Mouse (Mus musculus) intestine, embryonic 16.5 days (tissue): ENCODE data around the gene Serbp1. TPM values are rescaled to one million over a fixed set of nuclear protein-coding genes. Genes with fewer than 3 reads are reported as not detected.
"Not testable (repeated sequence)": the region's sequence is repeated elsewhere in the genome, so short reads cannot be mapped to it uniquely, and the experiment has no call there.

Source experiments
- ATAC-seq: fragments of 200-750 bp; cut with Nextera tagmentation; 2 replicates; pipeline ENCODE4 v1.8.0; 2017; ENCODE audit warnings: moderate TSS enrichment, moderate library complexity
- H3K27ac ChIP-seq: fragments of 300-500 bp; sonication (generic); 2 replicates; pipeline ENCODE4 v1.5.1; 2014; ENCODE audit warnings: mild to moderate bottlenecking, low read length
- H3K27me3 ChIP-seq: fragments of 300-500 bp; sonication (generic); replicated peaks from 2 replicates; pipeline ENCODE4 v1.6.1; 2014; ENCODE audit warnings: low read length, control low read depth, mixed read lengths; ENCODE audit not compliant: control insufficient read depth, insufficient read depth
- H3K36me3 ChIP-seq: fragments of 300-500 bp; sonication (generic); 2 replicates; pipeline ENCODE4 v1.6.1; 2014; ENCODE audit warnings: low read length, control low read depth; ENCODE audit not compliant: control insufficient read depth, insufficient read depth
- H3K4me1 ChIP-seq: fragments of 300-500 bp; sonication (generic); 2 replicates; pipeline ENCODE4 v1.6.1; 2014; ENCODE audit warnings: low read length, control low read depth, mixed read lengths; ENCODE audit not compliant: control insufficient read depth, insufficient read depth
- H3K4me2 ChIP-seq: fragments of 300-500 bp; sonication (generic); 2 replicates; pipeline ENCODE4 v1.6.1; 2014; ENCODE audit warnings: low read depth, low read length, control low read depth
- H3K4me3 ChIP-seq: fragments of 300-500 bp; sonication (generic); 2 replicates; pipeline ENCODE4 v1.5.1; 2014; ENCODE audit warnings: mild to moderate bottlenecking, low read length
- H3K9ac ChIP-seq: fragments of 300-500 bp; sonication (generic); 2 replicates; pipeline ENCODE4 v1.6.1; 2014; ENCODE audit warnings: low read depth, low read length
- H3K9me3 ChIP-seq: fragments of 300-500 bp; sonication (generic); 2 replicates; pipeline ENCODE4 v1.6.1; 2016; ENCODE audit warnings: low read length, control low read depth; ENCODE audit not compliant: control insufficient read depth
- WGBS: fragments of 180-500 bp; shearing (Covaris S2); extraction: QIAGEN DNeasy Blood & Tissue Kit; methylation state at CpG from one replicate; pipeline ENCODE4 v1.1.7; 2014; 5-methylcytosine and 5-hydroxymethylcytosine counted together
- polyA plus RNA-seq: library from polyadenylated mRNA; unstranded; fragments of >200 nt; fragmentation: Nextera tagmentation; extraction: Ambion mirVana; gene quantifications from 2 replicates; pipeline ENCODE4 v1.2.1, GENCODE M21; 2015

Gene Serbp1
- polyA plus RNA-seq, 1 experiment from 2014 or later, result 319 TPM

DNA sequence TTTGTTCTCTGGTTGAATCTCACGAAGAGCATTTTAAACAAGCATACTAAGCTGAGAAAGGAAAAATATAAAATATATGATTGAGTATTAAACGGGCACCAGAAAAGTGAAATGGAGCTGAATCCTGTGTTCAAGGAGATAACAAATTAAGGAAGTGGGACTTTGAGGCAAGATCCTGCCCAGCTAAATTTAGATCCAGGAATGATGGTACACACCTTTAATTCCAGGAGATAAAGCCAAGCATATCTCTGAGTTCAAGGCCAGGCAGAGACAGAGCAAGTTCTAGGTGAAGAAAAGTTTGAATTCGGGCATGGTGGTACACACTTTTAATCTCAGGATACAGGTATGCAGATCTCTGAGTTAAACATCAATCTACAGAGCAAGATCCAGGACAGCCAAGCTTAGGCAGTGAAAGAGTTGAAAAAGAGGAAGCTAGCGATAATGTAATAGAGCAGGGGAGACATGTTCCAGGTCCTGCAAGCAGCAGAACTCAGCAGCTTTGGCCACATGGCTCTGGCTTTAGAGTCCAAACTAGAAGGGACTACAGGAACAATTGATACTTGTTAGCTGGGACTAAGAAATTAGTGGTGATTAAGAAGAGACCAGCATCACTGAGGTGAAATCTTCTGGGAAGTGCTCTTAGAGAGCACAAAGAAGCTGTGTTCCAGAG lies 24.4 kb upstream of the Serbp1 start:
- Histone ChIP-seq H3K9ac (no peak overlapping the region), H3K27ac (no peak overlapping the region)

GRCm38 (mm10) chr6:67217402-67217801 lies 20.6 kb upstream of the Serbp1 start:
- Histone ChIP-seq H3K27ac (no peak overlapping the region), H3K9ac (no peak overlapping the region), H3K36me3 (no peaks in the 10 kb centered on the region), H3K27me3 (no peaks in the 10 kb centered on the region), H3K4me3 (no peak overlapping the region), H3K4me1 (no peaks in the 10 kb centered on the region), H3K4me2 (no peak overlapping the region), H3K9me3 (no peaks in the 10 kb centered on the region)
- ATAC-seq, result no peak
- 66% methylated on average over 4 of the region's 4 CpGs for WGBS

More for the DNA sequence above, 24.4 kb upstream of the Serbp1 start:
- WGBS, result 85% methylated on average over 4 of the region's 4 CpGs
- Histone ChIP-seq H3K36me3 (no peaks in the 10 kb centered on the region), H3K4me1 (no peaks in the 10 kb centered on the region), H3K9me3 (no peaks in the 10 kb centered on the region), H3K4me2 (no peak overlapping the region), H3K27me3 (no peaks in the 10 kb centered on the region), H3K4me3 (no peak overlapping the region)
- ATAC-seq, result no peak

- H3K4me1 ChIP-seq, result no peaks in the 10 kb centered on the region
- no peaks in the 10 kb centered on the region for H3K36me3 ChIP-seq
- no peaks in the 10 kb centered on the region for H3K27me3 ChIP-seq
- H3K9me3 ChIP-seq, result no peaks in the 10 kb centered on the region
- H3K4me3 ChIP-seq, result no peak overlapping the region
- H3K27ac ChIP-seq, result no peak overlapping the region
- H3K4me2 ChIP-seq, result no peak overlapping the region
- 90% methylated on average over 1 of the region's 1 CpGs for WGBS
- H3K9ac ChIP-seq, result no peak overlapping the region
- ATAC-seq, result no peak
Measured at GRCm38 (mm10) chr6:67217846-67218245, 20.1 kb upstream of the Serbp1 start.

DNA sequence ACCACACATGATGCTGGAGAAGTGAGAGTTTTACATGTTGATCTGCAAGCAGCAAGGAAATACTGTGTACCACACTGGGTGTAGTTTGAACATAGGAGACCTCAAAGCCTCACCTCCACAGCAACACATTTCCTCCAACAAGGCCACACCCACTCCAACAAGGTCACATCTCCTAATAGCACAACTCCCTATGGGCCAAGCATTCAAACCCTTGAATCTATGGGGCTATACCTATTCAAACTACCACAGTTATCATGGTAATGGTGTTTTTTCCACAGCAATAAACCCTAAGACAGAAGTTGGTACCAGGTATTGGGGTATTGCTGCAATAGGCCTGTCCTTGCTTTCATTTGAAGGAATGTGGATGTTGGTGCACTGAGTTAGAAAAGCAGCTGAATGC lies 19.4 kb upstream of the Serbp1 start:
- no peak overlapping the region for H3K4me3 ChIP-seq
- no peaks in the 10 kb centered on the region for H3K36me3 ChIP-seq
- H3K27ac ChIP-seq, result no peak overlapping the region
- H3K9me3 ChIP-seq, result no peaks in the 10 kb centered on the region
- no peak overlapping the region for H3K9ac ChIP-seq
- no peaks in the 10 kb centered on the region for H3K27me3 ChIP-seq
- H3K4me1 ChIP-seq, result no peaks in the 10 kb centered on the region
- ATAC-seq, result no peak
- no peak overlapping the region for H3K4me2 ChIP-seq

DNA sequence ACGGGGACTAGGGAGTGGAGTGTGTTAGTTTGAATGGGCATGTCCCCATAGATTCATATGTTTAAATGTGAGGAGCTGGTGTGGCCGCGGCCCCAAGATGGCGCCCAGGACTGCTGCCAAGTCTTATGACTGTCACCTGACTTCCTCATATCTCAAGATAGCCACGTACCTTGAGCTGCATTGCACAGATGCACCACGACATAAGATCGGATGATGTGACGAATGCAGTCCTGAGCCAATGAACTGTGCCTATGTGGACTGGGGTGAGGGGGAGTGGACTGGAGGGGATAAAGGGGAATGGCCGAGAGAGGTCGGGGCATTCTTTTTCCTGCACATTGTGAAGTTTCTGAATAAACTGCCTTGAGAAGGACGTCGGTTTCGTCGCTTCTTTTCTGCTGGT lies 18.0 kb upstream of the Serbp1 start:
- H3K27me3 ChIP-seq, H3K4me2 ChIP-seq, H3K4me1 ChIP-seq, H3K27ac ChIP-seq, H3K9ac ChIP-seq, ATAC-seq, H3K4me3 ChIP-seq, H3K9me3 ChIP-seq, H3K36me3 ChIP-seq: not testable (repeated sequence)
- WGBS, result 89% methylated on average over 14 of the region's 14 CpGs

- Histone ChIP-seq H3K4me2 (no peak overlapping the region), H3K4me1 (no peaks in the 10 kb centered on the region), H3K9ac (no peak overlapping the region), H3K27ac (no peak overlapping the region), H3K36me3 (no peaks in the 10 kb centered on the region), H3K9me3 (no peaks in the 10 kb centered on the region), H3K27me3 (no peaks in the 10 kb centered on the region), H3K4me3 (no peak overlapping the region)
- ATAC-seq, result no peak
Measured at GRCm38 (mm10) chr6:67220731-67221130, 17.2 kb upstream of the Serbp1 start.

DNA sequence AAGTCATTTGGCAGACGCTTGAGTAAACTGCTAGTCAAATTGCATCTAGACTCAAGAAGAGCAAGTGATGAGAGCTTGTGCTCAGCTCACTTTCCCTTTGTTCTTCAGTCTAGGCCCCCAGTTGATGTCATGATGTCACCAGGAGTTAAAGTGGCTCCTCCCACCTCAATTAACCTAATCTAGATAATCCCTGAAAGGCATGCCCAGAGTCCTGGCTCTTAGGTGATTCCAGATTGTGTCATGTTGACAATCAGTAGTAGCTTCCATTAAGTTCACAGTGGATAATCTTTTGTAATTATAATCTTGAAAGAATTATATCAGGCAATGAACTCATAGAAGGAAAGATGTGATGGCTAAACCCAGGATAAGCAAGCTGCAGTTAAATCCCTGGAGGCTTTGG lies 14.9 kb upstream of the Serbp1 start:
- Histone ChIP-seq H3K27me3 (no peaks in the 10 kb centered on the region), H3K36me3 (no peaks in the 10 kb centered on the region), H3K4me2 (no peak overlapping the region), H3K9ac (no peak overlapping the region), H3K4me1 (no peaks in the 10 kb centered on the region), H3K9me3 (no peaks in the 10 kb centered on the region), H3K4me3 (no peak overlapping the region), H3K27ac (no peak overlapping the region)
- 63% methylated on average over 1 of the region's 1 CpGs for WGBS
- ATAC-seq, result no peak

GRCm38 (mm10) chr6:67223499-67223898 lies 14.5 kb upstream of the Serbp1 start:
- ATAC-seq, result no peak
- Histone ChIP-seq H3K36me3 (no peaks in the 10 kb centered on the region), H3K4me2 (no peak overlapping the region), H3K4me1 (0 out of 2 replicates have a peak, but pooled peaks cover 2% of the 10 kb centered on the region), H3K4me3 (no peak overlapping the region), H3K27ac (no peak overlapping the region), H3K9me3 (no peaks in the 10 kb centered on the region), H3K9ac (no peak overlapping the region), H3K27me3 (no peaks in the 10 kb centered on the region)
- 63% methylated on average over 1 of the region's 1 CpGs for WGBS

DNA sequence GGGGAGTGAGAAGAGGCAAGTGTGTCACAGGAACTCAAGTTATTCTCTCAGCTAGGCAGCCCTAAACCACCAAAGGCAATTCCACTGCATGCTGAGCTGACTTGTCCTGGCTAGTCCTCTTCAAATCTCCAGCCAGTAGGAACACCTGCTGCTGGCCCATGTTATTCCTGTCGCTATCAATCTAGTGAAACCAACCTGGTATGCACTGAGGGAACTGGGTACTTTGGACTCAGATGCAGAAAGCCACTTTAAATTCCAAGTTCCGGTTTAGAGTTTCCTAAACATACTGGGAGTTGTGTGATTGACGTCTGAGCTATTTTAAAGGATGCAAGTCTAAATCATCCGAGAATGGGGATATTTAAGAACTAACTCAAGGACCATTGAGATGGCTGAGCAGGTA lies 11.7 kb upstream of the Serbp1 start:
- Histone ChIP-seq H3K4me2 (no peak overlapping the region), H3K9ac (no peak overlapping the region), H3K4me3 (no peak overlapping the region), H3K27ac (no peak overlapping the region), H3K4me1 (peaks cover 7% of the 10 kb centered on the region; the same call in 1 of the 2 replicates), H3K9me3 (no peaks in the 10 kb centered on the region), H3K36me3 (no peaks in the 10 kb centered on the region), H3K27me3 (no peaks in the 10 kb centered on the region)
- ATAC-seq, result no peak
- WGBS, result 70% methylated on average over 4 of the region's 4 CpGs

- Histone ChIP-seq H3K4me3 (peak overlapping the region; percentile 29), H3K4me2 (peak overlapping the region; percentile 42), H3K27ac (no peak overlapping the region), H3K9ac (no peak overlapping the region), H3K36me3 (no peaks in the 10 kb centered on the region), H3K4me1 (peaks cover 7% of the 10 kb centered on the region; the same call in 1 of the 2 replicates), H3K9me3 (no peaks in the 10 kb centered on the region), H3K27me3 (no peaks in the 10 kb centered on the region)
- peak; percentile 63 for ATAC-seq
- 13% methylated on average over 18 of the region's 18 CpGs for WGBS
Measured at GRCm38 (mm10) chr6:67228459-67229107, 9.4 kb upstream of the Serbp1 start.
